Mouse (Mus musculus): ENCODE results near the gene Gm11634.
"Not testable (repeated sequence)": the region's sequence is repeated elsewhere in the genome, so short reads cannot be mapped to it uniquely, and the experiment has no call there.

Gene Gm11634

GRCm38 (mm10) chr11:101616104-101616503 is 17.0 kb upstream of the Gm11634 start:
- no peak for DNase-seq

GRCm38 (mm10) chr11:101615380-101615779 is 16.3 kb upstream of the Gm11634 start:
- no peak for DNase-seq

- DNase-seq = no peak
Measured at GRCm38 (mm10) chr11:101614116-101614515, 15.1 kb upstream of the Gm11634 start.

- no peak for DNase-seq
Measured at GRCm38 (mm10) chr11:101613596-101613995, 14.5 kb upstream of the Gm11634 start.

GRCm38 (mm10) chr11:101610445-101610844 is 11.4 kb upstream of the Gm11634 start:
- DNase-seq = no peak

- DNase-seq = not testable (repeated sequence)
Measured at GRCm38 (mm10) chr11:101607134-101607533, 8.1 kb upstream of the Gm11634 start.

- DNase-seq = peak; percentile 82
Measured at GRCm38 (mm10) chr11:101604531-101605453, 5.7 kb upstream of the Gm11634 start.

- DNase-seq = no peak
Measured at GRCm38 (mm10) chr11:101604116-101604515, 5.1 kb upstream of the Gm11634 start.

- peak; percentile 49 for DNase-seq
Measured at GRCm38 (mm10) chr11:101602491-101602890, 3.4 kb upstream of the Gm11634 start.

GRCm38 (mm10) chr11:101589989-101590624 is 8.9 kb downstream of the Gm11634 start:
- DNase-seq = no peak

GRCm38 (mm10) chr11:101589444-101589843 is 9.6 kb downstream of the Gm11634 start:
- DNase-seq = peak; percentile 70

- DNase-seq = no peak
Measured at GRCm38 (mm10) chr11:101588868-101589267, 10.2 kb downstream of the Gm11634 start.

- DNase-seq = no peak
Measured at GRCm38 (mm10) chr11:101587676-101588075, 11.4 kb downstream of the Gm11634 start.

GRCm38 (mm10) chr11:101585805-101586204 is 13.3 kb downstream of the Gm11634 start:
- no peak for DNase-seq

- not testable (repeated sequence) for DNase-seq
Measured at GRCm38 (mm10) chr11:101585031-101585430, 14.0 kb downstream of the Gm11634 start.

GRCm38 (mm10) chr11:101583205-101583604 is 15.9 kb downstream of the Gm11634 start:
- DNase-seq = no peak

- peak; percentile 69 for DNase-seq
Measured at GRCm38 (mm10) chr11:101582054-101583035, 16.7 kb downstream of the Gm11634 start, which contains the start of gene Tmem106a. Tmem106a (plus strand) TSS chr11:101582242.

GRCm38 (mm10) chr11:101581081-101581764 is 17.8 kb downstream of the Gm11634 start:
- DNase-seq = no peak

- DNase-seq = no peak
Measured at GRCm38 (mm10) chr11:101576116-101576515, 22.9 kb downstream of the Gm11634 start.

- no peak for DNase-seq
Measured at GRCm38 (mm10) chr11:101568421-101568820, 30.6 kb downstream of the Gm11634 start.

- DNase-seq = peak; percentile 66
Measured at GRCm38 (mm10) chr11:101562391-101562790, 36.7 kb downstream of the Gm11634 start.

GRCm38 (mm10) chr11:101556954-101557353 is 42.1 kb downstream of the Gm11634 start:
- no peak for DNase-seq

Data from thymus, postnatal 25 days (tissue).